Mouse (Mus musculus) cortical plate, adult 2 months (tissue): ENCODE data around the gene Spsb3.

Source experiments
- CTCF ChIP-seq: fragments of 200-500 bp; IDR thresholded peaks from 2 replicates; pipeline ENCODE4 v1.5.1; 2011; ENCODE audit warnings: mild to moderate bottlenecking, control low read depth, low read length; ENCODE audit not compliant: insufficient read depth; ENCODE audit errors: extremely low read depth
- POLR2A ChIP-seq: fragments of 200-500 bp; IDR thresholded peaks from 2 replicates; pipeline ENCODE4 v1.6.1; 2011; ENCODE audit warnings: mild to moderate bottlenecking, low read length, control low read depth; ENCODE audit not compliant: insufficient read depth; ENCODE audit errors: extremely low read depth

DNA sequence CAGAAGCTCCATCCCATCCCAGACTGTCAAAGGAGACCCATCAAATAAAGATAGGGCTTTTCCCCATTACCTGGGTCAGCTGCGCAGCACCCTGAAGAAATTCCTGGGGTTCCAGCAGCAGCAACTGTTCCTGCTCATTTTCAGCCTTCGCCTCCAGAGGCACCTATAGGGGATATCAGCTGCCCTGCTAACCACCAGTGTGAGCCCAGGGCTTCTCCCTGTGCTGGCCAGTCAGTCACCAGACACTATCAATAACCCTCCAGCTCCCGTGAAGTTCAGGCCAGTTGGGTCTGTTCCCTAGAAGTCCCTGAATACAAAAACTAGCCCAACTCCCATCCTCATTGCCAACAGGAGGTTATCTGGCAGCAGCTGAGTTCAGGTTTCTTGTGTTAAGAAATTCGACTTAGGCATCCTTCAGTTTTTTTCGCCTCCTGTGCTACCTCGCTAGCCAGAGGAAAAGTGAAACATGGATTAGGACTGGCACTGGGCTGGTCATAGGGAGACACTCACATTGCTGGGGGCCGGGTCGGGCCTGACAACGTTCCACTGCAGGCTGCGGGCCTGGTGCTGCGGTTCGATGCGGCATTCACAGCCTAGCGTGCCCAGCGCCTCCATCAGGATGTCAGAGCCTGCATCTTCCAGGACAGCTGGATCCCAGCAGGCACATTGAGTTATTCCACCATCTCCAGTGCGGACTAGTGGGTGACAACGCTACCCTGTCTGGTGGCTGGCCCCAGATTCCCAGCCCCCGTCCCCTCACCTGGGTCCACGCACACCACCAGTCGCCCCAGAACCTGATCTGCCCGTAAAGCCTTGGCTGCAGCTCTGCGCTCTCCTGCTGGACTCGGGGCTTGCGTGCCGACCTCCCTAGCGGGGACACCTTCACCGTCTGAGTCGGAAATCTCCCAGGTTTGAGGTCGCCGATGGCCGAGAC lies 7.9 kb downstream of the Spsb3 start:
- TF ChIP-seq POLR2A: no peak
- TF ChIP-seq CTCF: no peak
